Mouse (Mus musculus): ENCODE results near the gene Pard3.
"Not testable (repeated sequence)": the region's sequence is repeated elsewhere in the genome, so short reads cannot be mapped to it uniquely, and the experiment has no call there.

Pard3 gene

GRCm38 (mm10) chr8:127140945-127141344, 77.3 kb downstream of the Pard3 start:
- DNase-seq (ENCODE audit: low spot score): no peak

- no peak for DNase-seq (ENCODE audit: low spot score)
These were observed 79.9 kb downstream of the Pard3 start for GRCm38 (mm10) chr8:127143641-127144040.

- DNase-seq (ENCODE audit: low spot score): no peak
These were observed 80.9 kb downstream of the Pard3 start for GRCm38 (mm10) chr8:127144562-127144961.

GRCm38 (mm10) chr8:127145135-127145534, 81.4 kb downstream of the Pard3 start:
- DNase-seq (ENCODE audit: low spot score): no peak

GRCm38 (mm10) chr8:127146055-127146454, 82.4 kb downstream of the Pard3 start:
- DNase-seq (ENCODE audit: low spot score): no peak

GRCm38 (mm10) chr8:127148821-127149220, 85.1 kb downstream of the Pard3 start:
- DNase-seq (ENCODE audit: low spot score): no peak

GRCm38 (mm10) chr8:127150645-127151044, 87.0 kb downstream of the Pard3 start:
- DNase-seq (ENCODE audit: low spot score): no peak

- no peak for DNase-seq (ENCODE audit: low spot score)
These were observed 88.0 kb downstream of the Pard3 start for GRCm38 (mm10) chr8:127151706-127152105.

GRCm38 (mm10) chr8:127157087-127157486, 93.4 kb downstream of the Pard3 start:
- DNase-seq (ENCODE audit: low spot score): no peak

GRCm38 (mm10) chr8:127159421-127159966, 95.8 kb downstream of the Pard3 start:
- no peak for DNase-seq (ENCODE audit: low spot score)

- DNase-seq (ENCODE audit: low spot score): no peak
These were observed 98.2 kb downstream of the Pard3 start for GRCm38 (mm10) chr8:127161854-127162253.

GRCm38 (mm10) chr8:127162821-127163220, 99.1 kb downstream of the Pard3 start:
- DNase-seq (ENCODE audit: low spot score): no peak

GRCm38 (mm10) chr8:127164326-127165280, 100.9 kb downstream of the Pard3 start:
- DNase-seq (ENCODE audit: low spot score): no peak

- DNase-seq (ENCODE audit: low spot score): no peak
These were observed 104.8 kb downstream of the Pard3 start for GRCm38 (mm10) chr8:127168496-127168895.

- no peak for DNase-seq (ENCODE audit: low spot score)
These were observed 105.7 kb downstream of the Pard3 start for GRCm38 (mm10) chr8:127169361-127169760.

GRCm38 (mm10) chr8:127170372-127170771, 106.7 kb downstream of the Pard3 start:
- not testable (repeated sequence) for DNase-seq (ENCODE audit: low spot score)

- DNase-seq (ENCODE audit: low spot score): no peak
These were observed 107.2 kb downstream of the Pard3 start for GRCm38 (mm10) chr8:127170930-127171329.

- DNase-seq (ENCODE audit: low spot score): no peak
These were observed 109.8 kb downstream of the Pard3 start for GRCm38 (mm10) chr8:127173483-127173882.

GRCm38 (mm10) chr8:127174411-127174810, 110.7 kb downstream of the Pard3 start:
- DNase-seq (ENCODE audit: low spot score): no peak

GRCm38 (mm10) chr8:127175160-127175836, 111.6 kb downstream of the Pard3 start:
- no peak for DNase-seq (ENCODE audit: low spot score)

- DNase-seq (ENCODE audit: low spot score): no peak
These were observed 114.9 kb downstream of the Pard3 start for GRCm38 (mm10) chr8:127178634-127179033.

- no peak for DNase-seq (ENCODE audit: low spot score)
These were observed 117.6 kb downstream of the Pard3 start for GRCm38 (mm10) chr8:127181246-127181645.

- no peak for DNase-seq (ENCODE audit: low spot score)
These were observed 118.4 kb downstream of the Pard3 start for GRCm38 (mm10) chr8:127182065-127182464.
